Mouse (Mus musculus): Measurements from ENCODE around the gene Sap25. TPM values are rescaled to one million over a fixed set of nuclear protein-coding genes. Genes with fewer than 3 reads are reported as not detected.

The Sap25 gene
- total RNA-seq, 1 experiment: 12.0 TPM

DNA sequence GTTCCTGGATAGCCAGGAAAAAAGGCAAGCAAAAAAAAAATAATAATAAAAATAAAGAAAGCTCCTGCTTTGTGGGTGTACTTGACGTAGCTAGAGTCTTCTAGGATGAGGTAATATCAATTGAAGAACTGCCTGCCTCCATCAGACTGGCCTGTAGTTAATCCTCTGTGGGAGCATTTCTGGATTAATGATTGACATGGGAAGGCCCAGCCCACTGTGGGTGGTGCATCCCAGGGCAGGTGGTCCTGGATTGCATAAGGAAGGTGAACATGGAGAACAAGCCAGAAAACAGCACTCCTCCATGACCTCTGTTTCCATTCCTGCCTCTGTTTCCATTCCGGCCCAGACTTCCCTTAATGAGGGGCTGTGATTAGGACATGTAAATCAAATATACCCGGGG is 37.6 kb downstream of the Sap25 start:
- Histone ChIP-seq H3K9me3 (ENCODE audit: control insufficient read depth, insufficient read depth, low read depth, low read length) (no peaks in the 10 kb centered on the region), H3K4me1 (ENCODE audit: control insufficient read depth in 2 of 2, insufficient read depth in 2 of 2, low read length in 2 of 2, poor library complexity in 1 of 2) (peaks cover 0 to 6% of the 10 kb centered on the region in 2 experiments; a peak in 2 of 4 replicates), H3K27ac (ENCODE audit: insufficient read depth, low read depth, low read length, poor library complexity, severe bottlenecking) (no peak overlapping the region), H3K9ac (ENCODE audit: insufficient read depth, low read depth, low read length, poor library complexity, severe bottlenecking) (no peak overlapping the region), H3K4me3 (ENCODE audit: insufficient read depth in 1 of 2, low read depth in 1 of 2, low read length in 2 of 2, poor library complexity in 1 of 2, severe bottlenecking in 1 of 2) (no peak overlapping the region), H3K36me3 (ENCODE audit: control insufficient read depth, insufficient read depth, low read length, poor library complexity, severe bottlenecking) (peaks cover 2% of the 10 kb centered on the region; the same call in 1 of the 2 replicates)
- no peak for TF ChIP-seq MAFK (IDR thresholded peaks at IDR 0.05; ENCODE audit: insufficient read depth, low read depth, low read length)
- no peak for TF ChIP-seq CHD2 (IDR thresholded peaks at IDR 0.05; ENCODE audit: low read depth, low read length)
- TF ChIP-seq ZC3H11A (IDR thresholded peaks at IDR 0.05; ENCODE audit: borderline replicate concordance, low read depth, low read length): no peak
- TF ChIP-seq ZNF384 (IDR thresholded peaks at IDR 0.05; ENCODE audit: low read depth, low read length): no peak
- no peak for TF ChIP-seq HCFC1 (IDR thresholded peaks at IDR 0.05; ENCODE audit: borderline replicate concordance, insufficient read depth, low read length)
- in situ Hi-C loops (cut with MboI; ENCODE audit: low sequenced_read_pairs in 2 of 2, unreplicated experiment in 2 of 2): no loop called here
- no peak for DNase-seq (ENCODE audit: low read depth, low spot score)

- Histone ChIP-seq H3K4me3 (ENCODE audit: insufficient read depth in 1 of 2, low read depth in 1 of 2, low read length in 2 of 2, poor library complexity in 1 of 2, severe bottlenecking in 1 of 2) (no peak overlapping the region), H3K4me1 (ENCODE audit: control insufficient read depth in 2 of 2, insufficient read depth in 2 of 2, low read length in 2 of 2, poor library complexity in 1 of 2) (peaks cover 0 to 6% of the 10 kb centered on the region in 2 experiments; a peak in 2 of 4 replicates), H3K36me3 (ENCODE audit: control insufficient read depth, insufficient read depth, low read length, poor library complexity, severe bottlenecking) (no peaks in the 10 kb centered on the region; the same call in 1 of the 2 replicates), H3K9ac (ENCODE audit: insufficient read depth, low read depth, low read length, poor library complexity, severe bottlenecking) (no peak overlapping the region), H3K9me3 (ENCODE audit: control insufficient read depth, insufficient read depth, low read depth, low read length) (no peaks in the 10 kb centered on the region), H3K27ac (ENCODE audit: insufficient read depth, low read depth, low read length, poor library complexity, severe bottlenecking) (no peak overlapping the region)
- in situ Hi-C loops (cut with MboI; ENCODE audit: low sequenced_read_pairs in 2 of 2, unreplicated experiment in 2 of 2): no loop called here
- DNase-seq (ENCODE audit: low read depth, low spot score): no peak
- TF ChIP-seq ZNF384 (IDR thresholded peaks at IDR 0.05; ENCODE audit: low read depth, low read length) (no peak), ZC3H11A (IDR thresholded peaks at IDR 0.05; ENCODE audit: borderline replicate concordance, low read depth, low read length) (no peak), MAFK (IDR thresholded peaks at IDR 0.05; ENCODE audit: insufficient read depth, low read depth, low read length) (no peak), CHD2 (IDR thresholded peaks at IDR 0.05; ENCODE audit: low read depth, low read length) (no peak), HCFC1 (IDR thresholded peaks at IDR 0.05; ENCODE audit: borderline replicate concordance, insufficient read depth, low read length) (no peak)
Observed at GRCm38 (mm10) chr5:137679726-137680125, 38.6 kb downstream of the Sap25 start.

- no peak overlapping the region for H3K27ac ChIP-seq (ENCODE audit: insufficient read depth, low read depth, low read length, poor library complexity, severe bottlenecking)
- no peak for DNase-seq (ENCODE audit: low read depth, low spot score)
- no peaks in the 10 kb centered on the region for H3K9me3 ChIP-seq (ENCODE audit: control insufficient read depth, insufficient read depth, low read depth, low read length)
- H3K4me1 ChIP-seq (ENCODE audit: control insufficient read depth in 2 of 2, insufficient read depth in 2 of 2, low read length in 2 of 2, poor library complexity in 1 of 2): peaks cover 0 to 8% of the 10 kb centered on the region in 2 experiments; a peak in 2 of 4 replicates
- in situ Hi-C loops (cut with MboI; ENCODE audit: low sequenced_read_pairs in 2 of 2, unreplicated experiment in 2 of 2): no loop called here
- H3K4me3 ChIP-seq (ENCODE audit: insufficient read depth in 1 of 2, low read depth in 1 of 2, low read length in 2 of 2, poor library complexity in 1 of 2, severe bottlenecking in 1 of 2): no peak overlapping the region
- H3K36me3 ChIP-seq (ENCODE audit: control insufficient read depth, insufficient read depth, low read length, poor library complexity, severe bottlenecking): no peaks in the 10 kb centered on the region; the same call in 1 of the 2 replicates
- TF ChIP-seq ZNF384 (IDR thresholded peaks at IDR 0.05; ENCODE audit: low read depth, low read length) (no peak), CHD2 (IDR thresholded peaks at IDR 0.05; ENCODE audit: low read depth, low read length) (no peak)
- H3K9ac ChIP-seq (ENCODE audit: insufficient read depth, low read depth, low read length, poor library complexity, severe bottlenecking): no peak overlapping the region
Observed at GRCm38 (mm10) chr5:137682526-137682925, 41.4 kb downstream of the Sap25 start.

GRCm38 (mm10) chr5:137683388-137684293 is 42.5 kb downstream of the Sap25 start:
- Histone ChIP-seq H3K27ac (ENCODE audit: insufficient read depth, low read depth, low read length, poor library complexity, severe bottlenecking) (no peak overlapping the region), H3K36me3 (ENCODE audit: control insufficient read depth, insufficient read depth, low read length, poor library complexity, severe bottlenecking) (no peaks in the 10 kb centered on the region; the same call in 1 of the 2 replicates), H3K4me3 (ENCODE audit: insufficient read depth in 1 of 2, low read depth in 1 of 2, low read length in 2 of 2, poor library complexity in 1 of 2, severe bottlenecking in 1 of 2) (peak overlapping the region; percentile 78 to 83), H3K9me3 (ENCODE audit: control insufficient read depth, insufficient read depth, low read depth, low read length) (no peaks in the 10 kb centered on the region), H3K9ac (ENCODE audit: insufficient read depth, low read depth, low read length, poor library complexity, severe bottlenecking) (peak overlapping the region; percentile 78), H3K4me1 (ENCODE audit: control insufficient read depth in 2 of 2, insufficient read depth in 2 of 2, low read length in 2 of 2, poor library complexity in 1 of 2) (peaks cover 0 to 8% of the 10 kb centered on the region in 2 experiments; a peak in 2 of 4 replicates)
- in situ Hi-C loops (cut with MboI; ENCODE audit: low sequenced_read_pairs in 2 of 2, unreplicated experiment in 2 of 2): no loop called here
- no peak for DNase-seq (ENCODE audit: low read depth, low spot score)
- TF ChIP-seq MAFK (IDR thresholded peaks at IDR 0.05; ENCODE audit: insufficient read depth, low read depth, low read length): no peak
- no peak for TF ChIP-seq ZNF384 (IDR thresholded peaks at IDR 0.05; ENCODE audit: low read depth, low read length)
- no peak for TF ChIP-seq CHD2 (IDR thresholded peaks at IDR 0.05; ENCODE audit: low read depth, low read length)
- no peak for TF ChIP-seq ZC3H11A (IDR thresholded peaks at IDR 0.05; ENCODE audit: borderline replicate concordance, low read depth, low read length)
- no peak for TF ChIP-seq HCFC1 (IDR thresholded peaks at IDR 0.05; ENCODE audit: borderline replicate concordance, insufficient read depth, low read length)
